Mouse (Mus musculus): ENCODE measurements around the gene Pum2. TPM values are rescaled to one million over a fixed set of nuclear protein-coding genes. Genes with fewer than 3 reads are reported as not detected.

The Pum2 gene
- polyA plus RNA-seq, 1 experiment = 149 TPM

GRCm38 (mm10) chr12:8770946-8771843 lies 97.3 kb downstream of the Pum2 start, which contains the start of gene Sdc1:
Gene Sdc1 (plus strand): TSS chr12:8771323.
- Histone ChIP-seq H3K27me3 (ENCODE audit: control insufficient read depth, insufficient read depth, low read length) (peaks cover 2% of the 10 kb centered on the region), H3K27ac (ENCODE audit: control insufficient read depth, insufficient read depth, low read length) (no peak within 1 kb of the TSS), H3K4me3 (ENCODE audit: control insufficient read depth, insufficient read depth, low read length) (peak within 1 kb of the TSS; percentile 47), H3K36me3 (ENCODE audit: control insufficient read depth, insufficient read depth, low read length) (no peaks in the 10 kb centered on the region), H3K4me1 (replicated peaks; ENCODE audit: control insufficient read depth, insufficient read depth, low read length) (peaks cover 22% of the 10 kb centered on the region)
- peak; percentile 46 for DNase-seq
- TF ChIP-seq CTCF (IDR thresholded peaks at IDR 0.05; ENCODE audit: borderline replicate concordance, control insufficient read depth, extremely low read depth, insufficient read depth, low read length, poor library complexity) = 0 out of 2 replicates have a peak, but pooled peaks have one; percentile 26
- TF ChIP-seq POLR2A (IDR thresholded peaks at IDR 0.05; ENCODE audit: control insufficient read depth, extremely low read depth, insufficient read depth, low read length, poor library complexity) = no peak
- WGBS = 2% methylated on average over 67 of the region's 67 CpGs

GRCm38 (mm10) chr12:8771844-8772380 lies 98.0 kb downstream of the Pum2 start:
- Histone ChIP-seq H3K27me3 (ENCODE audit: control insufficient read depth, insufficient read depth, low read length) (peaks cover 2% of the 10 kb centered on the region), H3K27ac (ENCODE audit: control insufficient read depth, insufficient read depth, low read length) (no peak overlapping the region), H3K4me1 (replicated peaks; ENCODE audit: control insufficient read depth, insufficient read depth, low read length) (peaks cover 22% of the 10 kb centered on the region), H3K4me3 (ENCODE audit: control insufficient read depth, insufficient read depth, low read length) (peak overlapping the region; percentile 47), H3K36me3 (ENCODE audit: control insufficient read depth, insufficient read depth, low read length) (no peaks in the 10 kb centered on the region)
- no peak for DNase-seq
- TF ChIP-seq POLR2A (IDR thresholded peaks at IDR 0.05; ENCODE audit: control insufficient read depth, extremely low read depth, insufficient read depth, low read length, poor library complexity) (no peak), CTCF (IDR thresholded peaks at IDR 0.05; ENCODE audit: borderline replicate concordance, control insufficient read depth, extremely low read depth, insufficient read depth, low read length, poor library complexity) (no peak)
- WGBS = 1% methylated on average over 37 of the region's 37 CpGs

- H3K27me3 ChIP-seq (ENCODE audit: control insufficient read depth, insufficient read depth, low read length) = peaks cover 2% of the 10 kb centered on the region
- H3K27ac ChIP-seq (ENCODE audit: control insufficient read depth, insufficient read depth, low read length) = no peak overlapping the region
- no peaks in the 10 kb centered on the region for H3K36me3 ChIP-seq (ENCODE audit: control insufficient read depth, insufficient read depth, low read length)
- peak; percentile 38 for DNase-seq
- 2% methylated on average over 54 of the region's 55 CpGs for WGBS
- H3K4me3 ChIP-seq (ENCODE audit: control insufficient read depth, insufficient read depth, low read length) = peak overlapping the region; percentile 47
- no peak for TF ChIP-seq POLR2A (IDR thresholded peaks at IDR 0.05; ENCODE audit: control insufficient read depth, extremely low read depth, insufficient read depth, low read length, poor library complexity)
- TF ChIP-seq CTCF (IDR thresholded peaks at IDR 0.05; ENCODE audit: borderline replicate concordance, control insufficient read depth, extremely low read depth, insufficient read depth, low read length, poor library complexity) = no peak
- H3K4me1 ChIP-seq (replicated peaks; ENCODE audit: control insufficient read depth, insufficient read depth, low read length) = peaks cover 22% of the 10 kb centered on the region
These were observed 98.7 kb downstream of the Pum2 start for GRCm38 (mm10) chr12:8772451-8773143.

- H3K4me1 ChIP-seq (replicated peaks; ENCODE audit: control insufficient read depth, insufficient read depth, low read length) = peaks cover 22% of the 10 kb centered on the region
- peaks cover 2% of the 10 kb centered on the region for H3K27me3 ChIP-seq (ENCODE audit: control insufficient read depth, insufficient read depth, low read length)
- no peaks in the 10 kb centered on the region for H3K36me3 ChIP-seq (ENCODE audit: control insufficient read depth, insufficient read depth, low read length)
- no peak for TF ChIP-seq CTCF (IDR thresholded peaks at IDR 0.05; ENCODE audit: borderline replicate concordance, control insufficient read depth, extremely low read depth, insufficient read depth, low read length, poor library complexity)
- no peak for TF ChIP-seq POLR2A (IDR thresholded peaks at IDR 0.05; ENCODE audit: control insufficient read depth, extremely low read depth, insufficient read depth, low read length, poor library complexity)
- WGBS = 92% methylated on average over 6 of the region's 6 CpGs
- H3K4me3 ChIP-seq (ENCODE audit: control insufficient read depth, insufficient read depth, low read length) = no peak overlapping the region
- DNase-seq = no peak
- H3K27ac ChIP-seq (ENCODE audit: control insufficient read depth, insufficient read depth, low read length) = no peak overlapping the region
These were observed 99.4 kb downstream of the Pum2 start for GRCm38 (mm10) chr12:8773336-8773735.

- Histone ChIP-seq H3K27me3 (ENCODE audit: control insufficient read depth, insufficient read depth, low read length) (peaks cover 2% of the 10 kb centered on the region), H3K27ac (ENCODE audit: control insufficient read depth, insufficient read depth, low read length) (no peak overlapping the region)
These were observed 100.2 kb downstream of the Pum2 start for GRCm38 (mm10) chr12:8774183-8774582.

GRCm38 (mm10) chr12:8776206-8776605 lies 102.3 kb downstream of the Pum2 start:
- H3K4me3 ChIP-seq (ENCODE audit: control insufficient read depth, insufficient read depth, low read length) = no peak overlapping the region
- no peak for TF ChIP-seq CTCF (IDR thresholded peaks at IDR 0.05; ENCODE audit: borderline replicate concordance, control insufficient read depth, extremely low read depth, insufficient read depth, low read length, poor library complexity)
- WGBS = 96% methylated on average over 7 of the region's 7 CpGs
- no peaks in the 10 kb centered on the region for H3K36me3 ChIP-seq (ENCODE audit: control insufficient read depth, insufficient read depth, low read length)
- H3K4me1 ChIP-seq (replicated peaks; ENCODE audit: control insufficient read depth, insufficient read depth, low read length) = peaks cover 30% of the 10 kb centered on the region
- DNase-seq = no peak
- H3K27ac ChIP-seq (ENCODE audit: control insufficient read depth, insufficient read depth, low read length) = no peak overlapping the region
- no peaks in the 10 kb centered on the region; the same call in 1 of the 2 replicates for H3K27me3 ChIP-seq (ENCODE audit: control insufficient read depth, insufficient read depth, low read length)

More at GRCm38 (mm10) chr12:8774183-8774582, 100.2 kb downstream of the Pum2 start:
- DNase-seq = no peak
- Histone ChIP-seq H3K4me1 (replicated peaks; ENCODE audit: control insufficient read depth, insufficient read depth, low read length) (peaks cover 22% of the 10 kb centered on the region), H3K4me3 (ENCODE audit: control insufficient read depth, insufficient read depth, low read length) (no peak overlapping the region), H3K36me3 (ENCODE audit: control insufficient read depth, insufficient read depth, low read length) (no peaks in the 10 kb centered on the region)
- TF ChIP-seq POLR2A (IDR thresholded peaks at IDR 0.05; ENCODE audit: control insufficient read depth, extremely low read depth, insufficient read depth, low read length, poor library complexity) = no peak
- TF ChIP-seq CTCF (IDR thresholded peaks at IDR 0.05; ENCODE audit: borderline replicate concordance, control insufficient read depth, extremely low read depth, insufficient read depth, low read length, poor library complexity) = no peak
